Mouse (Mus musculus): ENCODE results near the gene Ltbp1.

The Ltbp1 gene

DNA sequence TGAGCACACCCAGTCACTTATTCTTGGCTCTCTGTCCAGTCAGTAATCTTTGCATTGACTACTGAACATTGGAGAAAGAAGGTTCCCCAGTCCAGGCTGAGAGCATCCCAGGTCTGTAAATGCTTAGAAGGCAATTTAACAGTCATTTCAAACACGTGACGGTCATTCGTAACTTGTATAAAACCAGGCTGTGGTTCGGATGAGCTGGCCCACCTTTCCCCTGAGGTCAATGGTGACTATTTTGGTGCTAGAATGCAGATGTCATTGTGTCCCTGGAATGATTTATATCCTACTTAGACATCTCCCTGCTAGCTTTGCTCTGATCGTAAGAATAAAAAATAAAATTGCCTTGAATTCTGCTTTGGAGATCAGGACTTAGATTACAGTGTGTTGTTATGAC is 63.9 kb downstream of the Ltbp1 start:
- no peak for DNase-seq

- DNase-seq: no peak
Observed at GRCm38 (mm10) chr17:75071174-75071573, 65.8 kb downstream of the Ltbp1 start.

DNA sequence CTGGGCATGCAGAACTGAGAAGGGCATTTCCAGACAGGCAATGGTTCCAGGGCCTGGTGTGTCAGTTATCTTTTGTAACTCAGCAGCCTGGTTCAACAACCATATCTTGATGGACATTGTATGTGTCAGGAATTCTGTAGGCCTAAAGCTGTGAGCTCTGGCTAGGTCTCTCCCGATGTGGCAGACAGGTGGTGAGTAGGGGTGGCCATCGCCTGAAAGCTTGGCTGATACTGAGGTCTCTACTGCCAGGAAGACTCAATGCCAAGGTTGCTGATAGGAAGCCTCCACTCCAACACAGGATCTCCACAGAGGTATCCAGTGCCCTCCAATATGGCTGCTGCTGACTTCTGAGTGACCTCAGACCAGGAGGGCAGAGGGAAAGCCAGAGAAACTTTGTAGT is 66.4 kb downstream of the Ltbp1 start:
- no peak for DNase-seq

DNA sequence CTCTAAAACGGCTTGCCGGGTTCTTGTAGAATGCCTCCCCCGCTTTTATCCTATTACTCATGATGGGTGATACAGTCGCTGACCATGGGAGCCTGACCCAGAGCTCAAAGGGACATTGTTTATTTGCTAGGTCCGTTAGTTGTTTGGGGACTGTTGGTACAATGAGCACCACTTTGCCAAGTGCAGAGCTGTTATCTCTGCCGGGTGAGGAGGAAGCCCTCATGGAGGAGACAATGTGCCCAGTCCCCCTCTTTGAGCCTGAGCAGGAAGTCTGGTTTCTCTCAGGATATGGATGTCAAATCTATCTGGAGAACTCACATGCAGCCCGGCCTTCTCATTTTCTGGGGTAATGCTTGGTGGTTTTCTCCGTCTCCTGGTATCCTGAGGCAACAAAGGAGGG is 68.5 kb downstream of the Ltbp1 start:
- no peak for DNase-seq

- no peak for DNase-seq
Observed at GRCm38 (mm10) chr17:75074978-75075699, 69.8 kb downstream of the Ltbp1 start.

DNA sequence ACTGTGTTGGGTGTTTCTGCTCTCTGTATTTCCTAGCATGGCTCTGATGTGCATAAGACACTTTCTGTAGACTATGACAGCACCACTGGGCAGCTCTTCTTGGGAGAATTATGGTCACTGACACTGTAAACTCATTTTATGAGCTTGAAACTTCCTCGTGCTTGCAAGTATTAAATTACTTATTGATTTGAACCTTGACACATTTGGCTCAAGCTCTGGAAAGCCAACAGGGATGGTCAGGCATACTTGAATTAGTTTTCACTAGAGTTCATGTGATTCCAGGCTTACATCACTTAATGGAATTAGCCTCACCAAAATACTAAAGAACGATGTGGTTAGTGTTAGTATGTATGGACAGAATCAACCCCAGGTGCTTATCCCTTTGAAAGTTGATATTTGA is 76.0 kb downstream of the Ltbp1 start:
- no peak for DNase-seq

- DNase-seq: no peak
Observed at GRCm38 (mm10) chr17:75082449-75082848, 77.1 kb downstream of the Ltbp1 start.

DNA sequence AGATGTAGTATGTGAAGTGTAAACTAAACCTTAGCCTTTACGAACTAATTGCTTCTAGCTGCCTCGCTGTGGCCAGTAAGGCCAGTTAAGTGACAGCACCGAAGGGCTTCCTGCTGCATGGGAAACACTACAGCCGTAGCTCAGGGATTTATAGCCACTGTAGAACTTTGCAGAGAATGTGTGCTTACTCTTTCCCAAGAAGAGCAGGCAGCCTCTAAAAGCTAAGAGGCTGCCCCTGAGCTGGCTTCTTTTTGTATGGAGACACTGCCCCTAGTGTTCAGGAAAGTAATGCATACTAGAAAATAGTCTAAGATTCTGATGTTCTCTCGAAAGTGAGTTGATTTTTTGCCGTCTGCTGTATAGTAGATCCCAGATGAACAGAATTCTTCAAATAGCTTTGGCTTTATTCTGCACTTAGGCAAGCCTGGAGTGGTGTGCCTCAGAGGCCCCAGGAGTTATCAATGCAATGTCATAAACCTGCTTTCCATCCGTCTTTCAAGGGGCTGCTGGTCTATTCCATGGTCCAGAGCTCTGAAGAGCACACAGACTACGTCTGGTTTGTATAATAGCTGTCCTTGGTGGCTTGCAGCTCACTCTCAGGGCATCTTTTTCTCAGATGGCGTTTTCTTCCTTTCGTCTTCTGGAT is 82.1 kb downstream of the Ltbp1 start:
- DNase-seq: peak; percentile 8

GRCm38 (mm10) chr17:75088232-75088631 is 82.9 kb downstream of the Ltbp1 start:
- no peak for DNase-seq

DNA sequence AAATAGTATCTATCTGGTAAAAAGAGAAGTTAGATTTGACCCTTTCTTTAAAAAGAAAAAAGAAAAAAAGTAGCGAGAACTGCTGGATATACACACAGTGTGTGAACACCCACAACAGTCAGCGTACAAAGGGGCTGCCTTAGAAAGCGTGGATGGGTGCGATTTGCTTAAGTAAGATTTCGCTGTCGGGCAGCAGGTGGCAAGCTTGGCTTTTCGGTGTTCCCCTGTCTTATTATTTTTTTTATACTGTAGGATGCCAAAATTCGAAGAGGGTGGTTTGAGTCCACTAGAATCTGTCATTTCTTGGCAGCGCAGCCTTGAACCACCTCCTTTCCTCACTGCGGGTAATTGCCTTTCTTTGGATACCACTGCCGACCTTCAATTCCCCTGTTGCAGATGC is 83.4 kb downstream of the Ltbp1 start:
- peak; percentile 39 for DNase-seq

DNA sequence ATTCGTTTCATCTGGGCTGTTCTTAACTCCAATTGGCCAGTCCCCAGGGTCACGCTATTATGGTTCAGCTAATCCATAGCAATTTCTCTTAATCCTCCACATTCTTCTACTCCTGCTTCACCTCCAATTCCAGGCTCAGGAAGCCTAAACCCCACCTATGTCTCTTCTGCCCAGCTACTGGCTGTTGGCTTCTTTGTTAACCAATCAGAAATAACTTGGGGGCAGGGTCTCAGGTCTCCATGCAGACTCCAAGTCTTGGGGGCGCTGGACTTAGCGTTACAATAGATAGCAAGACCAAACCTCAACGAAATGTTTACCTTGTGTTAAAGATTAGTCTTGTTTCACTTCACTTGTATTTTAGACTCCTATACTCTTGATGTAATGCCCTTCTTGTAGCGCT is 85.2 kb downstream of the Ltbp1 start:
- DNase-seq: no peak

DNA sequence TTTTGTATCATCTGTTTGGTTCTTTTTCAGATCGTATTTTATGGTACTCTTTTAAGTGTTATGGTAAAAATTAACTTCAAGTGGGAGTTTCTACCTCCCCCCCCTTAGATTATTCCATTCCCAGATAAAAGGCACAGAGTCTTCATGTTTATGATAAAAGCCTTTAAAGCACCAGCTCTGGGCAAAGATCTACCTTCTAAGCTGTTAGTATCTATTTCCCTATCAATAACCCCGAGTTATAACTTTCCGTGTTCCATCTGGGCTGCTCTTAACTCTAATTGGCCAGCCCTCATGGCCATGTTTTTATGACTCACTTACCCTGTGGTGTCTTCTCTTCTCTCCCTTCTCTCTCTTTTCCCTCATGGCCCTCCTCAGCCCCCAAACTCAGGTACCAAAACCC is 88.2 kb downstream of the Ltbp1 start:
- no peak for DNase-seq

GRCm38 (mm10) chr17:75094591-75094990 is 89.2 kb downstream of the Ltbp1 start:
- no peak for DNase-seq

DNA sequence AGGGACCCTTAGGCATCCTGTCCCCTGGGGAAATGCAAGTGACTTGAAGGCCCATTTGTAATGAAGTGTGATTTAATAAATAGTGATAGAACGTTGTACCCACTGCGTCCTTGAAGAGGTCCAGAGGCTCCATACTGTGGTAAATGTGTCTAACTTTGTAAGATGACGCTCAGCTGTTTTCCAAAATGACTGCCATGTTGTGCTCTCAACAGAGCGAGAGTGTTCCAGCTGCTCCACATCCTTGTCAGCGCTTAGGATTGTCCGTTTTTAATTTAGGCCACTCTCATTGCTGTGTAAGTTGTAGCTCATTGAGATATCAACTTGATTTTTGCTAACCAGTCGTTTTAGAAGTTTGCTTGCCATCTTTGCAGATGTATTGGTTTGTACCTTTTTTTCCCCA is 91.4 kb downstream of the Ltbp1 start:
- DNase-seq: no peak

DNA sequence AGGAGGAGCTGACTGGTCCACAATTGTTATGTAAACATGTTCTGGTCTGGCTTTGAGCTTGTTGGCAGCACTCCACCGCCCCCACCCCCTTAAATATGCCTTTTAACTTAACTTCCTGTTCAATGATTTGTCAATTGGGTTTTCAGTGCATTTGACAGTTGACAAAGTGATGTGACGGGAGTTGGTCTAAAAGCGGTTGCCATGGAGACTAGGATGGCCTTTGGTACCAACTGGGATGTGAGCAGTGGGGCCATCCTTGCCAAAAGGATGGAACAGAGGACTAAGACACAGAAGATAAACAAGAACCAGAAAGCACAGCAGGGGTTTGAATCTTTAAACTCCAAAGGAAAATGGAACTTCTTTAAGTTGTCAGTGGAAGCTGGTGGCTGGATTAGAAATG is 92.0 kb downstream of the Ltbp1 start:
- DNase-seq: no peak

GRCm38 (mm10) chr17:75101215-75101614 is 95.8 kb downstream of the Ltbp1 start:
- DNase-seq: no peak

- no peak for DNase-seq
Observed at GRCm38 (mm10) chr17:75101994-75102393, 96.6 kb downstream of the Ltbp1 start.

GRCm38 (mm10) chr17:75107412-75107811 is 102.0 kb downstream of the Ltbp1 start:
- no peak for DNase-seq

- no peak for DNase-seq
Observed at GRCm38 (mm10) chr17:75107879-75108278, 102.5 kb downstream of the Ltbp1 start.

GRCm38 (mm10) chr17:75109081-75109716 is 103.8 kb downstream of the Ltbp1 start:
- no peak for DNase-seq

- no peak for DNase-seq
Observed at GRCm38 (mm10) chr17:75110252-75111205, 105.2 kb downstream of the Ltbp1 start.

GRCm38 (mm10) chr17:75115594-75115993 is 110.2 kb downstream of the Ltbp1 start:
- DNase-seq: no peak

GRCm38 (mm10) chr17:75118896-75119295 is 113.5 kb downstream of the Ltbp1 start:
- no peak for DNase-seq
